Mouse (Mus musculus) skeletal muscle tissue, adult 2 months (tissue): ENCODE results near the gene Kif22.
A peak's percentile ranks its signal among the peaks of the same experiment; 100 is the strongest.

Experiments
- DNase-seq: peaks from one replicate; pipeline ENCODE4 v3.0.0-alpha.2; 2012; ENCODE audit warnings: low read depth, low spot score

Gene Kif22

GRCm38 (mm10) chr7:126984667-126985444 lies 57.4 kb downstream of the Kif22 start:
- no peak for DNase-seq

- peak; percentile 59 for DNase-seq
Measured at GRCm38 (mm10) chr7:126983113-126983512, 59.2 kb downstream of the Kif22 start.

GRCm38 (mm10) chr7:126982054-126982453 lies 60.2 kb downstream of the Kif22 start:
- DNase-seq, result no peak

GRCm38 (mm10) chr7:126981601-126982000 lies 60.7 kb downstream of the Kif22 start:
- peak; percentile 61 for DNase-seq

- DNase-seq, result no peak
Measured at GRCm38 (mm10) chr7:126978841-126979240, 63.4 kb downstream of the Kif22 start.
